8 mouse cellular contexts compared by ENCODE assay signal in genomic region chr1:134344005-134344950, GRCm38 (mm10). TPM values are rescaled to one million over a fixed set of nuclear protein-coding genes. Genes with fewer than 3 reads are reported as not detected.
A peak's percentile ranks its signal among the peaks of the same experiment; 100 is the strongest.
DNase-seq lines count a peak whose midpoint lies in the region; ATAC-seq lines count a peak whose summit lies in the region.

No protein-coding gene starts in this region.

- no peaks in the 10 kb centered on the region for H3K9me3 ChIP-seq in forebrain, embryonic 11.5 days (ENCODE audit: control insufficient read depth, low read length)
- no peaks in the 10 kb centered on the region for H3K9me3 ChIP-seq in liver, embryonic 15.5 days (replicated peaks)
- no peaks in the 10 kb centered on the region for H3K9me3 ChIP-seq in neural tube, embryonic 11.5 days (ENCODE audit: control insufficient read depth, low read length)
- H3K9me3 ChIP-seq in stomach, embryonic 15.5 days, result no peaks in the 10 kb centered on the region

- DNase-seq in gastrocnemius, postnatal 10 days, result peak; percentile 80
- no peak for DNase-seq in gastrocnemius, adult 8-10 months (ENCODE audit: low spot score in 2 of 2)
- DNase-seq in forebrain, embryonic 11.5 days (ENCODE audit: low spot score), result peak; percentile 96
- peak; percentile 10 for DNase-seq in heart, postnatal 25 days (ENCODE audit: low spot score)
- DNase-seq in large intestine, adult 2 months (ENCODE audit: low read depth, low spot score), result peak; percentile 60
- DNase-seq in neural tube, embryonic 11.5 days (ENCODE audit: low spot score), result peak; percentile 95

- H3K36me3 ChIP-seq in forebrain, embryonic 11.5 days (ENCODE audit: control insufficient read depth, insufficient read depth, low read length), result peaks cover 3% of the 10 kb centered on the region; the same call in 1 of the 2 replicates
- peaks cover 27% of the 10 kb centered on the region for H3K36me3 ChIP-seq in liver, embryonic 15.5 days (replicated peaks)
- peaks cover 5% of the 10 kb centered on the region; the same call in 1 of the 2 replicates for H3K36me3 ChIP-seq in neural tube, embryonic 11.5 days (ENCODE audit: control insufficient read depth, insufficient read depth, low read length)
- H3K36me3 ChIP-seq in stomach, embryonic 15.5 days, result peaks cover 9% of the 10 kb centered on the region

- peak overlapping the region; percentile 41 for H3K4me3 ChIP-seq in forebrain, embryonic 11.5 days (ENCODE audit: low read depth, low read length)
- peak overlapping the region; percentile 41 for H3K4me3 ChIP-seq in liver, embryonic 15.5 days (replicated peaks)
- peak overlapping the region; percentile 39 for H3K4me3 ChIP-seq in neural tube, embryonic 11.5 days (ENCODE audit: low read depth, low read length)
- H3K4me3 ChIP-seq in stomach, embryonic 15.5 days (replicated peaks), result peak overlapping the region; percentile 54

- no peaks in the 10 kb centered on the region for H3K27me3 ChIP-seq in forebrain, embryonic 11.5 days (ENCODE audit: control insufficient read depth, insufficient read depth, low read length)
- peaks cover 25% of the 10 kb centered on the region for H3K27me3 ChIP-seq in liver, embryonic 15.5 days
- H3K27me3 ChIP-seq in neural tube, embryonic 11.5 days (ENCODE audit: control insufficient read depth, insufficient read depth, low read length), result no peaks in the 10 kb centered on the region
- no peaks in the 10 kb centered on the region for H3K27me3 ChIP-seq in stomach, embryonic 15.5 days (replicated peaks)

- ATAC-seq in forebrain, embryonic 11.5 days (replicated peaks; ENCODE audit: low FRiP score), result peak; percentile 95
- peak; percentile 86 for ATAC-seq in liver, embryonic 15.5 days (ENCODE audit: insufficient read depth)
- peak; percentile 94 for ATAC-seq in neural tube, embryonic 11.5 days (ENCODE audit: insufficient read depth, low FRiP score, low TSS enrichment)
- ATAC-seq in stomach, embryonic 15.5 days (ENCODE audit: insufficient read depth, low FRiP score, low read depth), result peak; percentile 95

- H3K27ac ChIP-seq in forebrain, embryonic 11.5 days (ENCODE audit: low read depth, low read length), result no peak overlapping the region
- no peak overlapping the region for H3K27ac ChIP-seq in liver, embryonic 15.5 days (replicated peaks)
- H3K27ac ChIP-seq in neural tube, embryonic 11.5 days (ENCODE audit: low read depth, low read length), result no peak overlapping the region
- H3K27ac ChIP-seq in stomach, embryonic 15.5 days, result peak overlapping the region; percentile 31

- 0 out of 2 replicates have a peak, but pooled peaks cover 4% of the 10 kb centered on the region for H3K4me1 ChIP-seq in forebrain, embryonic 11.5 days (replicated peaks; ENCODE audit: control insufficient read depth, insufficient read depth, low read length)
- peaks cover 14% of the 10 kb centered on the region for H3K4me1 ChIP-seq in liver, embryonic 15.5 days (replicated peaks)
- H3K4me1 ChIP-seq in neural tube, embryonic 11.5 days (ENCODE audit: control insufficient read depth, insufficient read depth, low read length), result peaks cover 3% of the 10 kb centered on the region; the same call in 1 of the 2 replicates
- peaks cover 5% of the 10 kb centered on the region for H3K4me1 ChIP-seq in stomach, embryonic 15.5 days

- WGBS in forebrain, embryonic 11.5 days, result under 1% methylated on average over 53 of the region's 54 CpGs
- WGBS in large intestine, adult 2 months, result 6% methylated on average over 54 of the region's 54 CpGs
- 5% methylated on average over 54 of the region's 54 CpGs for WGBS in liver, embryonic 15.5 days (ENCODE audit: insufficient replicate concordance)
- under 1% methylated on average over 51 of the region's 54 CpGs for WGBS in neural tube, embryonic 11.5 days
- WGBS in stomach, embryonic 15.5 days, result 2% methylated on average over 53 of the region's 54 CpGs

- H3K9ac ChIP-seq in forebrain, embryonic 11.5 days (ENCODE audit: low read length), result peak overlapping the region; percentile 62
- H3K9ac ChIP-seq in liver, embryonic 15.5 days, result 0 out of 2 replicates have a peak overlapping the region, but pooled peaks have one; percentile 18
- H3K9ac ChIP-seq in neural tube, embryonic 11.5 days (ENCODE audit: low read length), result peak overlapping the region; percentile 50
- H3K9ac ChIP-seq in stomach, embryonic 15.5 days, result peak overlapping the region; percentile 63

- peak overlapping the region; percentile 88 for H3K4me2 ChIP-seq in forebrain, embryonic 11.5 days (ENCODE audit: low read depth, low read length, severe bottlenecking)
- peak overlapping the region; percentile 69 for H3K4me2 ChIP-seq in liver, embryonic 15.5 days
- peak overlapping the region; percentile 81 for H3K4me2 ChIP-seq in neural tube, embryonic 11.5 days (ENCODE audit: low read depth)
- H3K4me2 ChIP-seq in stomach, embryonic 15.5 days, result peak overlapping the region; percentile 94

- intact Hi-C loops in heart, postnatal 25 days (cut with DNase I), result no loop called here

RNA-seq across cellular contexts. Expression of gene Ppfia4, which starts 11.6 kb away (rescaled TPM):
- 10 to 100 TPM; 11.2 to 13.7 TPM for total RNA-seq in gastrocnemius, postnatal 10 days (2021)
- under 1 TPM; 0.21 to 0.65 (median 0.55) TPM for total RNA-seq in gastrocnemius, adult 8-10 months (2022)
- 1.7 and 2.5 TPM in 2 replicates for polyA plus RNA-seq in forebrain, embryonic 11.5 days (2014; fragmentation: Nextera tagmentation; extraction: Ambion mirVana)
- 1 to 10 TPM; 1.6 to 1.9 TPM for total RNA-seq in heart, postnatal 25 days (2021)
- 7.2 and 7.7 TPM in 2 replicates for polyA plus RNA-seq in large intestine, adult 2 months (2012; rRNA removed)
- 1.8 and 2.1 TPM in 2 replicates for polyA plus RNA-seq in liver, embryonic 15.5 days (2015; fragmentation: Nextera tagmentation; extraction: Ambion mirVana)
- 3.9 and 4.6 TPM in 2 replicates for polyA plus RNA-seq in neural tube, embryonic 11.5 days (2014; fragmentation: Nextera tagmentation; extraction: Ambion mirVana)
- 5.8 and 6.1 TPM in 2 replicates for polyA plus RNA-seq in stomach, embryonic 15.5 days (2015; fragmentation: Nextera tagmentation; extraction: Ambion mirVana)

RNA-seq across cellular contexts. Expression of gene Tmem183a, which starts 17.5 kb away (rescaled TPM):
- 10 to 100 TPM; 17.2 to 18.5 TPM for total RNA-seq in gastrocnemius, postnatal 10 days (2021)
- 10 to 100 TPM in 3 of 4 experiments, 1 to 10 TPM in 1; 8.5 to 13.5 (median 11.1) TPM for total RNA-seq in gastrocnemius, adult 8-10 months (2022)
- 133 and 145 TPM in 2 replicates for polyA plus RNA-seq in forebrain, embryonic 11.5 days (2014; fragmentation: Nextera tagmentation; extraction: Ambion mirVana)
- total RNA-seq in heart, postnatal 25 days (2021), result 10 to 100 TPM; 19.4 to 19.8 TPM
- 162 and 202 TPM in 2 replicates for polyA plus RNA-seq in large intestine, adult 2 months (2012; rRNA removed)
- polyA plus RNA-seq in liver, embryonic 15.5 days (2015; fragmentation: Nextera tagmentation; extraction: Ambion mirVana), result 49.8 and 53.9 TPM in 2 replicates
- 117 and 120 TPM in 2 replicates for polyA plus RNA-seq in neural tube, embryonic 11.5 days (2014; fragmentation: Nextera tagmentation; extraction: Ambion mirVana)
- polyA plus RNA-seq in stomach, embryonic 15.5 days (2015; fragmentation: Nextera tagmentation; extraction: Ambion mirVana), result 85.8 and 90.6 TPM in 2 replicates

RNA-seq across cellular contexts. Expression of gene 4933406M09Rik, which starts 41.5 kb away (rescaled TPM):
- total RNA-seq in gastrocnemius, postnatal 10 days (2021), result not detected
- not detected for total RNA-seq in gastrocnemius, adult 8-10 months (2022)
- not detected in 2 replicates for polyA plus RNA-seq in forebrain, embryonic 11.5 days (2014; fragmentation: Nextera tagmentation; extraction: Ambion mirVana)
- not detected for total RNA-seq in heart, postnatal 25 days (2021)
- polyA plus RNA-seq in large intestine, adult 2 months (2012; rRNA removed), result not detected in 2 replicates
- not detected in 2 replicates for polyA plus RNA-seq in liver, embryonic 15.5 days (2015; fragmentation: Nextera tagmentation; extraction: Ambion mirVana)
- not detected in 2 replicates for polyA plus RNA-seq in neural tube, embryonic 11.5 days (2014; fragmentation: Nextera tagmentation; extraction: Ambion mirVana)
- polyA plus RNA-seq in stomach, embryonic 15.5 days (2015; fragmentation: Nextera tagmentation; extraction: Ambion mirVana), result not detected in 2 replicates

RNA-seq across cellular contexts. Expression of gene Myog, which starts 54.5 kb away (rescaled TPM):
- total RNA-seq in gastrocnemius, postnatal 10 days (2021), result 100 to 1,000 TPM; 135 to 142 TPM
- 10 to 100 TPM in 3 of 4 experiments, 1 to 10 TPM in 1; 7.6 to 16.5 (median 15.4) TPM for total RNA-seq in gastrocnemius, adult 8-10 months (2022)
- not detected in 2 replicates for polyA plus RNA-seq in forebrain, embryonic 11.5 days (2014; fragmentation: Nextera tagmentation; extraction: Ambion mirVana)
- total RNA-seq in heart, postnatal 25 days (2021), result not detected
- polyA plus RNA-seq in large intestine, adult 2 months (2012; rRNA removed), result not detected in 2 replicates
- polyA plus RNA-seq in liver, embryonic 15.5 days (2015; fragmentation: Nextera tagmentation; extraction: Ambion mirVana), result 5.1 and 6.8 TPM in 2 replicates
- 48.2 and 60.2 TPM in 2 replicates for polyA plus RNA-seq in neural tube, embryonic 11.5 days (2014; fragmentation: Nextera tagmentation; extraction: Ambion mirVana)
- 1.3 and 4.3 TPM in 2 replicates for polyA plus RNA-seq in stomach, embryonic 15.5 days (2015; fragmentation: Nextera tagmentation; extraction: Ambion mirVana)

Comparison
In these comparisons a context has a peak if more than half of its experiments do, and no peak if none do; other contexts are left out.
1. DNase-seq: peak in gastrocnemius, postnatal 10 days (single experiment), forebrain, embryonic 11.5 days (single experiment), heart, postnatal 25 days (single experiment), large intestine, adult 2 months (single experiment) and neural tube, embryonic 11.5 days (single experiment); none in gastrocnemius, adult 8-10 months (0 of 2).
2. Peak in every context shown above with its lines, with median percentiles within 50 percentile points of each other: ATAC-seq, H3K4me2 ChIP-seq, H3K4me3 ChIP-seq and H3K9ac ChIP-seq.